Mouse (Mus musculus): ENCODE measurements around the gene Tmem240. TPM values are rescaled to one million over a fixed set of nuclear protein-coding genes. Genes with fewer than 3 reads are reported as not detected.
"Not testable (repeated sequence)": the region's sequence is repeated elsewhere in the genome, so short reads cannot be mapped to it uniquely, and the experiment has no call there.

Tmem240 gene
- polyA plus RNA-seq, 1 experiment from 2014 or later, result 1.3 TPM

DNA sequence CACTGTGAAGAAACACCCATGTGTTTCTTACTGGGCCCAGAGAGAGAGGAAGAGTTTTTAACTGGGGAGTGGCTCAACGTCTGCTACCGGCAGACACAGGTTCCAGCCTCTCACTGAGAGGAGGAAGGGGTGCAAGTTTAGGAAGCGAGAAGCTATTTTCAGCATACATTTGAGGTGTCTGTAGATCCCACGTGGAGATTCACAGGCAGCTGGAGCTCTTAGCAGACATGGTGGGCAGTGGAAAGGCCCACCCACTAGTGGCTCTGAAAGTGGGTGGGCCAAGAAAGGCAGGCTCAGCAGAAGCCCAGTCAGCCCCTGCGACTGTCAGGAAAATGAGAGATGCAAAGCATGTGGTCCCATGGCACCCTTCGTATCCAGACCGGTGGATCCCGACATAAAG lies 3.7 kb downstream of the Tmem240 start:
- Histone ChIP-seq H3K4me2 (no peak overlapping the region), H3K9ac (no peak overlapping the region), H3K27ac (no peak overlapping the region), H3K4me3 (no peak overlapping the region), H3K9me3 (no peaks in the 10 kb centered on the region), H3K27me3 (no peaks in the 10 kb centered on the region), H3K36me3 (peaks cover 45% of the 10 kb centered on the region), H3K4me1 (peaks cover 23% of the 10 kb centered on the region)
- 51% methylated on average over 8 of the region's 8 CpGs for WGBS
- no peak for ATAC-seq (ENCODE audit: insufficient number of reproducible peaks, low FRiP score, low TSS enrichment, low read depth)

DNA sequence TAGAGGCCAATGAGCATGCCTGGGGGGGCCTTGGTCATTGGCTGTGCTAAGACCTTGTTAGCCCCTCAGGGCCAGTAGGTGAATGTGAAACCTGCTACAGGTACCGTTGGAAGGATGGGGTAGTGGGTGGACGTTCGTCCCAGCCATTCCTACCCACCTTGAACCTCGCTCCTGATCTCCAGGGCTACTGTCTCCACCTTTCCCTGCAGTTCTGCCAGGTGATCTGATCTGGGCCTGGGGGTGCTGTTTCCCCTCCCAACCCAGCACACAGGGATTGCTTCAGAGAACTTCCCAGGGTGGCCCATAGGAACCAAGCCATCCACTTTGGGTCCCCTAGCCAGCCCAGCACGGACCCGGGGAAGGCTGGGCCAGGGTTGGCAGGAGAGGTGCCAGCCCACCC lies 4.6 kb downstream of the Tmem240 start:
- H3K27me3 ChIP-seq, result no peaks in the 10 kb centered on the region

DNA sequence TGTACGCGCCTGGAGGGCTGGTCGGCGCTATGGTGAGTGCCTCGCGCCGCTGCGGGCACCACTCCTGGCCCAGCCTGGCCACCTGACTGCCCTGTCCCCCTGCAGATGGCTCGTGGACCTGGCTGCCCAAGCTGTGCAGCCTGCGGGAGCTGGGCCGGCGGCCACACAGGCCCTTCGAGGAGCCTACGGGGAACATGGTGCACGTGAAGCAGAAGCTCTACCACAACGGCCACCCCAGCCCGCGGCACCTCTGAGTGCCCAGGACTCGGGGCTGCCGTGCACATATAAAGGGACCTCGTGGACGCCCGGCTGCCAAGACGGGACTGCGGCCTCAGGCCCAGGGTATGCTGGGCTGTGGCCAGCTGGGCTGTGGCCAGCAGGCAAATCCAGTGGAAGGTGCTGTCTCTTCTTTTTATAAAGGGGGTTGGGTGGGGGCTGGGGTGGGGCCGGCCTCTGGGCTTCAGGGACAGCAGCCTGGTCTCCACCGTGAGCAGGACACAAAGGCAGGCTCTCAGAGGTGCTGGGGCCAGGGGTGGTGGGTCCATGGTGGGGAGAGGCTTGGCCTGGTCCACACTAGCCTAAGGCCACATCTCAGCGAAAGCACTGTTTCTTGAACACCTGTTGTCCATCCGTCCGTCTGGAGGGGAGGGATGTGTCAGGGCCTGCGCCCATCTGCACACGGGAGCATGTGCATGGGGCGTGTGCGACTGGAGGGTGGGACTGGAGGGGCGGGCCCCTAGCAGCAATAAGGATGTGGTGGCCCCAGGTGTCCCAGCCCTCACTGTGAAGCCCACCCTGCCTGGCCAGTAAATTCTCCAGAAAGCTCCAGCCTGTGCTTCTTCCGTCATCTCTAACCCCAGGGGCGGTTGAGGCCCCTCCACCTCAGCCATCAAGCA lies 5.4 kb downstream of the Tmem240 start:
- ATAC-seq (ENCODE audit: insufficient number of reproducible peaks, low FRiP score, low TSS enrichment, low read depth), result no peak
- Histone ChIP-seq H3K27ac (no peak overlapping the region), H3K4me1 (peaks cover 14% of the 10 kb centered on the region), H3K36me3 (peaks cover 61% of the 10 kb centered on the region), H3K9ac (no peak overlapping the region), H3K4me2 (no peak overlapping the region), H3K9me3 (no peaks in the 10 kb centered on the region), H3K4me3 (no peak overlapping the region), H3K27me3 (no peaks in the 10 kb centered on the region)
- 83% methylated on average over 36 of the region's 37 CpGs for WGBS

More for the DNA sequence above, 4.6 kb downstream of the Tmem240 start:
- ATAC-seq (ENCODE audit: insufficient number of reproducible peaks, low FRiP score, low TSS enrichment, low read depth), result no peak
- H3K4me2 ChIP-seq, result no peak overlapping the region
- H3K36me3 ChIP-seq, result peaks cover 53% of the 10 kb centered on the region
- H3K4me3 ChIP-seq, result no peak overlapping the region
- H3K9ac ChIP-seq, result no peak overlapping the region
- H3K27ac ChIP-seq, result no peak overlapping the region
- peaks cover 16% of the 10 kb centered on the region for H3K4me1 ChIP-seq
- H3K9me3 ChIP-seq, result no peaks in the 10 kb centered on the region
- 81% methylated on average over 6 of the region's 6 CpGs for WGBS

DNA sequence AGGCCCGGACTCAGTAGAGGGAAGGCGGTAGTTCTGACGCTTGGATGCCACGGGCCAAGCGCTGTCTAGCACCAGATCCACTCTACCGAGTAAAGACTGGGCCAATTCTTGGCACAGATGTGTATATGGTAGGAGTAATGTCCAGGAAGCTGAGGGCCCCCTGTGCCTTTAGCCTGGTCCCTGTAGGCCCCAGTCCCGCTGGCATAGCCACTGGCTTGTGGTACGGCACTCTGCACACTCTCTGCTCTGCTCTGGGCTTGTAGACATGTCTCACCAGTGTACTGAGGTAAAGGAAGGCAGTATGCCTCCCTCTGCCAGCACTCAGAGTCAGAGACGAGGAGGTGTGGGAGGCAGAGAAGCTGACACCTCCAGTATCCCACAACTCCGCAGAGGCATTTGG lies 6.1 kb downstream of the Tmem240 start:
- WGBS, result 82% methylated on average over 10 of the region's 10 CpGs
- H3K9me3 ChIP-seq; H3K4me2 ChIP-seq; H3K27ac ChIP-seq; H3K4me3 ChIP-seq; H3K27me3 ChIP-seq; H3K9ac ChIP-seq; H3K4me1 ChIP-seq; ATAC-seq (ENCODE audit: insufficient number of reproducible peaks, low FRiP score, low TSS enrichment, low read depth): not testable (repeated sequence)
- H3K36me3 ChIP-seq, result peaks cover 68% of the 10 kb centered on the region

DNA sequence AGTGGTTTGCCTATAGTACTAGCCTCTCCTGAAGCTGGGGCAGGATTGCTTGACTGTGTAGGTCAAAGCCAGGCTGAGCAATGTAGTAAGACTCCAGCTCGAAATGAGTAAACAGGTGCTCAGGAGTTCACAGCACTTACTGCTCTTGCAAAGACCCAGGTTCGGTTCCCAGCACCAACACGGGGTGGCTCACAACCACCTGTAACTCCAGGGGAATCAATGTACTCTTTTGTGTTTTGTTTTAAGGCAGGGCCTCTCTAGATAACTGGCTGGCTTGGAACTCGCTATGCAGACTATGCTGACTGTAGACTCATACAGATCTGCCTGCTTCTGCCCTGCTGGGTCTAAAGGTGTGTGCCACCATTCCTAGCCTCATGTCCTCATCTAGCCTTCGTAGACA lies 8.1 kb downstream of the Tmem240 start:
- Histone ChIP-seq H3K27ac (no peak overlapping the region), H3K27me3 (no peaks in the 10 kb centered on the region), H3K9me3 (no peaks in the 10 kb centered on the region), H3K4me1 (no peaks in the 10 kb centered on the region), H3K4me3 (no peak overlapping the region), H3K9ac (no peak overlapping the region), H3K4me2 (no peak overlapping the region), H3K36me3 (peaks cover 80% of the 10 kb centered on the region)
- WGBS, result 94% methylated on average over 5 of the region's 5 CpGs
- ATAC-seq (ENCODE audit: insufficient number of reproducible peaks, low FRiP score, low TSS enrichment, low read depth), result no peak

DNA sequence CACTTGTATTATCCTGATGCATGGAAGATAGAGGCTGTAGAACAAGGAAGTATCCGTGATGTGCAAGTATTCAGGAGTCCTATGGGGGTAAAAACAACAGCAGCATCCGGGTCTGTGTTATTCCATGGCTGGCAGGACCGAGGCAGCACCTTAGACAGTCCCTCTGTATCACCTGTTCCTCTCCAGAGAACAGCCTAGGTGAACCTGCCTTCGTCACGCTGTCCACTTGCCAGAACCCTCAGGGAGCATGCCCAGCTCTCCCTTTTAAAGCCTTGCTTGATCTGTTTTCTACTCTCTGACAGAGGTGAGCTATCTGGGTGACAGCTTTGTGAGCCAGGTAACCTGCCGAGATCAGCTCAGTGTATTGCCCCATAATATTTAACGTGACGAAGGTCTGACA lies 9.9 kb downstream of the Tmem240 start:
- no peak overlapping the region for H3K4me2 ChIP-seq
- peaks cover 97% of the 10 kb centered on the region for H3K36me3 ChIP-seq
- 90% methylated on average over 8 of the region's 8 CpGs for WGBS
- H3K4me3 ChIP-seq, result no peak overlapping the region
- H3K27me3 ChIP-seq, result no peaks in the 10 kb centered on the region
- H3K9me3 ChIP-seq, result no peaks in the 10 kb centered on the region
- no peak for ATAC-seq (ENCODE audit: insufficient number of reproducible peaks, low FRiP score, low TSS enrichment, low read depth)
- no peaks in the 10 kb centered on the region for H3K4me1 ChIP-seq
- H3K27ac ChIP-seq, result no peak overlapping the region
- no peak overlapping the region for H3K9ac ChIP-seq

DNA sequence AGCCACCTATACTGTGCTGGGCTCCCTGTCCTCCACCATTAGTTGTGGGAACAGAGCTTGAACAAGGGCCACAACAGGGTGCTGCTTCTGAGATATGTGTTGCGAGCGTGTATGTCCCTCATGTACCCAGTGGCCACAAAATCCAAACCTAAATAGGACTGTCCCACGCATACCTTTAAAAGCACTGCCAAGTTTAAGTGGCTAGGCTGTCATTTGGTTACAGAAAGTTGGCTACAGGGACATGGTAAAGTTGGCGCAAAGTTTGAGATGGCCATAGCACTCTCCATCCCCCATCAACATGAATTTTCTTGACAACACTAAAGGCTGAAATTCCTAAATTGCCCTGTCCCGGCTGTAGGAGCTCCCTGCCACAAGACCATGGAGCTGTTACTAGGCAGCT lies 10.5 kb downstream of the Tmem240 start:
- Histone ChIP-seq H3K27me3 (no peaks in the 10 kb centered on the region), H3K36me3 (peaks cover 97% of the 10 kb centered on the region), H3K27ac (no peak overlapping the region), H3K4me3 (no peak overlapping the region), H3K4me1 (no peaks in the 10 kb centered on the region), H3K9me3 (no peaks in the 10 kb centered on the region), H3K4me2 (no peak overlapping the region), H3K9ac (no peak overlapping the region)
- 89% methylated on average over 5 of the region's 5 CpGs for WGBS
- ATAC-seq (ENCODE audit: insufficient number of reproducible peaks, low FRiP score, low TSS enrichment, low read depth), result no peak

DNA sequence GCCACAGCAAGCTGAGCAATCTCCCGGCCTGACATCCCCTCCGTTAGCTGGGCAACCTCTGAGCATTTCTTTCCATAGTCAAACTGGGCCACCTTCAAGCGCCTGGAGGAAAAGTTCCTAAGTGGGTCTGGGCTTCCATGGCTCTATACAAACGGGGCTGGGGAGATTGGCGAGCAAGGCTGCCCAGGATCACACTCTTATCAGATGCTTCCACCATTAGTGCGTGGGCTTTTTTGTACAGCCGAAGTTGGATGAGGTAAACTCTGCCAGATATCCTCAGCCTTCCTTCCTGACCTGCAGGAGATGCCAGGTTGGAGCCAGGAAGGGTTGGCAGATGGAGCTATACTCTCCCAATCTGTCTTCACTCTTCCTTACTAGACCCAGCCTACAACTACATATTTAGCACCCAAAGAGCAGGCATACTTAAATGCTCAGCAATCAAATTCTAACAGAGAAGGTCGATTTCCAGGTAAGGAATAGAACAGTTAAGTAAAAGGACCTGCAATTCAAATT lies 11.5 kb downstream of the Tmem240 start:
- Histone ChIP-seq H3K27ac (no peak overlapping the region), H3K4me2 (no peak overlapping the region), H3K9ac (no peak overlapping the region), H3K4me1 (no peaks in the 10 kb centered on the region), H3K36me3 (peaks cover 97% of the 10 kb centered on the region), H3K4me3 (no peak overlapping the region), H3K9me3 (no peaks in the 10 kb centered on the region), H3K27me3 (no peaks in the 10 kb centered on the region)
- no peak for ATAC-seq (ENCODE audit: insufficient number of reproducible peaks, low FRiP score, low TSS enrichment, low read depth)
- WGBS, result 81% methylated on average over 8 of the region's 8 CpGs

DNA sequence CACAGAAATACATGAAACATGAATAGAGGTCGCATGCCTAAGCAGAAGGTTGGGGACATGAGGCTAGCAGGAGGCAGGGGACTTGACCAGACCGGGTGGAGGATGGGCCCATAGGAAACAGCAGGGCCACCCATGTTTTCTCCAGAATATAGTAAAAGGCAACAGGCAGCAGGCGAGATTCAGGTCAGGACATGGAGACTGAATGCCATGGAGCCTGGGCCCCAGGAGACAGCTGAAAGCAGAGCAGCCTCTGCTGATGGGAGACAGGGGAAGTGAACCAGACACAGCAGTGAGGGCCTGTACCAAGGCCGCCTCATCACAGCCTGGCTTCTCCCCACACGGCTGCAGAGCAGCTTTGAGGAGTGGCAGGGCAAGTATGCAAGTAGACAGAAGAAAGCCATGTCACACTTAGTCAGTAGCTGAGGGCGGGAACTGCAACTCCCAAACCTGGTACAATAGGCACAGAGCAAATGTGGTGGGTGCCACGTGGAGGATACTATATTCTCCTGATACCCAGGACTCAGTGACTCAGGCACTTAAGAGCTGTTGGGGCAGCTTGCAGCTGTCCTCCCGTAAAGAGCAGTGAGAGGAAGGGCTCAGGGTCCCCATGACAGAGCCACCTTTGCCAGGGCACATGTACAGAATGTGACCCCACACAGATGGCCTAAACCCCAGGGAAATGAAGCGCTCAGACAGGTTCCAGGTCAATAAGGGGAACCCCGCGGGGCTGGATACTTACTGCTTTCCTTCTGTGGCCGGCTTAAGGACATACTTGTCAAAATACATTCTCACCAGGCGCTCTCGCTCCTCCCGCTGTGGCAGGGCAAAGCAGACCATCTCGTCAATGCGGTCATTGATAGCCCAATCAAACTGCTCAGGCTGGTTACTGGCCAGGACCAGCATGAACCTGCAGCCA lies 12.2 kb downstream of the Tmem240 start:
- Histone ChIP-seq H3K27ac (no peak overlapping the region), H3K9me3 (no peaks in the 10 kb centered on the region), H3K4me1 (no peaks in the 10 kb centered on the region), H3K27me3 (no peaks in the 10 kb centered on the region), H3K36me3 (peaks cover 97% of the 10 kb centered on the region), H3K4me2 (no peak overlapping the region), H3K9ac (no peak overlapping the region), H3K4me3 (no peak overlapping the region)
- no peak for ATAC-seq (ENCODE audit: insufficient number of reproducible peaks, low FRiP score, low TSS enrichment, low read depth)
- 87% methylated on average over 17 of the region's 17 CpGs for WGBS

DNA sequence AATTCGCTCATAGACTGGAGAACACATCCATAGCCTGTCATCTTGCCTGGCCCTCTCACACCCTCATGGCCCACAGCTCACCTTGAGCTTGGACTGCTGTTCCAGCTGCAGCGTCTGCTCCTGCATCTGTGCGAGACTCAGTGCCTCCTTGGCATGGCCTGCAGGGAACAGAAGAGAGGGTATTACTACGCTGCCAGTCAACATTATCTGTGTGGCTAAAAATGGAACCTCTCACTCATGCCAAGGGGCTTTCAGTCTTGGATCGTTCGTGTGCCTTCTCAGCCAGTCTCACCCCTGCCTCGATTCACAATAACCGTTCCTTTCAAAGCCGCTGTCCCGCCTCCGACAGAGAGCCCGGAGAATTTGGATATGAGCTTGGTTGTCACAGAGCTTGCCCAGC lies 22.4 kb downstream of the Tmem240 start:
- 91% methylated on average over 12 of the region's 12 CpGs for WGBS
- Histone ChIP-seq H3K4me2 (no peak overlapping the region), H3K27me3 (no peaks in the 10 kb centered on the region), H3K36me3 (peaks cover 49% of the 10 kb centered on the region), H3K4me1 (peaks cover 27% of the 10 kb centered on the region), H3K9me3 (no peaks in the 10 kb centered on the region), H3K4me3 (no peak overlapping the region), H3K9ac (no peak overlapping the region), H3K27ac (no peak overlapping the region)
- ATAC-seq (ENCODE audit: insufficient number of reproducible peaks, low FRiP score, low TSS enrichment, low read depth), result no peak

DNA sequence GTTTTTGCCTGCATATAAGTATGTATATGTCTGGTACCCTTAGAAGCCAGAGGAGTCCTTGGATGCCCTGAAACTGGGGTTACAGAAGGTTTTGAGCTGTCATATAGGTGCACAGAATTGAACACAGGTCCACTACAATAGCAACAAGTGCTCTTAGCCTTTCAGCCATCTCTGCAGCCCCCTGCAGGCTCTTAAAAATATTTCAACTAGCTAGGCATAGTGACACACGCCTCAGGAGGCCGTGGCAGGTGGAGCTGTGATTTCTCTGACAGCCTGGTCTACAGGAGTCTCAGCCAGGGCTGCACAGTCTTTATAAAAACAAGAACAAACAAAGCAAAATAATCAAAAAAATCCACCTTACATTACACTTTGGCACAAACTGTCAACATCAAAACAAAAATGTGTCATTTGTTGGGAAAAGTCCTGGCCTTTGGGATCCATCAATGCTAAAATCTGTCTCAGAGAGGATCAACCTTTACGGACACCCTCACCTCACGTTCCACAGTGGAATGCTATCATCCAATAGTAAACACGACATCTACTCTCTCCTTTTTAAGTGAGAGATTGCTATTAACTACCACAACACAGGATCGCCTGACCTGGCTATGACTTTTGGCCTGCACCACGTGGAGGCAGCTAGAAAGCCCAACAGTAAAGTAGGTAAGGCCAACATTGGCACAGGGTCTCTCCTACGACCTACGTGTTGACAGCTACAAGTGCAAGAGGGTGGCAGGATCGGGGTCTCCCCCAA lies 25.4 kb downstream of the Tmem240 start:
- peaks cover 29% of the 10 kb centered on the region for H3K4me1 ChIP-seq
- peaks cover 26% of the 10 kb centered on the region for H3K36me3 ChIP-seq
- H3K4me3 ChIP-seq, result peak overlapping the region; percentile 87
- H3K4me2 ChIP-seq, result peak overlapping the region; percentile 88
- WGBS, result 2% methylated on average over 10 of the region's 10 CpGs
- H3K9me3 ChIP-seq, result no peaks in the 10 kb centered on the region
- H3K27ac ChIP-seq, result peak overlapping the region; percentile 60; the same call in 1 of the 2 replicates
- ATAC-seq (ENCODE audit: insufficient number of reproducible peaks, low FRiP score, low TSS enrichment, low read depth), result no peak
- no peaks in the 10 kb centered on the region for H3K27me3 ChIP-seq
- H3K9ac ChIP-seq, result peak overlapping the region; percentile 83
